Mouse (Mus musculus): ENCODE measurements around the gene Stard7.

The Stard7 gene

DNA sequence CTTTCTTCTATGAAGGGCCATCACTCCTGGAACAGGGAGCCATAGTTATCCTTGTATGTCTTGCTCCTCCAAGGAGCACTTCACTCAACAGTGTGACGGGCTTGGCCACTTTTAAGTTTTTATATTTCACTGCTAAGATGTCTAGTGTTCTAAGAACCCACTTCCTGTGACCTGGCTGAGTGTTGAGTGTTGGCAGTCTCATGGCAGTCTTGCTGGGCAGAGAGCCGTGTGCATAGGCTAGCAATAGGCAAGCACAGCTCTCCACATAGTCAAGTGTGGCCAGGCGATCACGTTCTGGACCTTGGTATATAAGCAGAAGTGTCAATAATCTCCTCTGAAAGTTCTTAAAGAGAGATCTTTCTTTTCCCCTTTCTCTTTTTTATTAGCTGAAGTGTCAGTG is 48.1 kb downstream of the Stard7 start:
- no peak for DNase-seq (ENCODE audit: inconsistent age in 2 of 2, low spot score in 1 of 2)

DNA sequence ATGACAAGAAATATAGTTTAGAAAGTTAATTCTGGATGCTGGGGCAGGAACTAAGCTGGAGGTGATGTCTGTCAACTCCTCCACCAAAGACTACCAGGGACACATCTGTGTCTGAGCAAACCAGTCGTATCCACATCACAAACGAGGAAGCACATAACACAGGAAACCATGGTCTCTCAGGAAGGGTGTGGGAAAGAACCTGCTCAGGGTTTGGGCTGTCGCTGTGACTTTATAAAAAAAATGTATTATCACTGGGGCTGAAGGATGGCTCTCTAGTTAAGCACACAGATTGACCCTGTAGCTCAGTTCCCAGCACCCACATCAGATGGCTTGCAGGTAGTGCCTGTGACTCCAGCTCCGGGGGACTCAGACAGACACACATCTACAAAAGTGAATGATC is 49.1 kb downstream of the Stard7 start:
- no peak for DNase-seq (ENCODE audit: inconsistent age in 2 of 2, low spot score in 1 of 2)

DNA sequence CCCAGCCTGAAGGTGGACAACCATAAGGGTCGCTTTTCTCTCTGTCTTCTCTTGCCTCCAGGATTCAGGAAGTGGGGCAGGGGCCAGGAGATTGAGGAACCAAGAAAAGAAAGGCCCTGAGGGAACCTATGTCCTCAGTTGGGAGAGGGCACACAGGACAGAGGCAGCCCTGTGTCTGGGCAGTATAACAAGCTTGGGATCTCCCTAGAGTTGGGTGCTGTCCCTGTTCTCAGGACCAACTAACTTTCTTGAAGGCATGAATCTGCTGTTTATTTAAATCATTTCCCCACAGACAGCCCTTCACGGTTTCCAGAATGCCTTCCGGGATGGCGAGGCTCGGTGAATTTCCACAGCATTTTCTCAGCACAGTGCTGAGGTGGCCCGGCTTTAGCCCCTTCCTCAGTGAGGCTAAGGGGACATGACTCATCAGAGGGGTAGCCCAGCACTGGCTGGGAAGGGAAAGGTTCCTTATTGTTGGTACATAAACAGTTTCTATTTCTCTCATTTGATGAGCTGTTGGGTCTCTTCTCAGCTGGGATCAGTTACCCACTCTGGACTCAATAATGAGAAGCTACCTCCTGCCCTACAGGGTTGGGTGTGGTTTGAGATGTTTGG is 52.8 kb downstream of the Stard7 start:
- no peak for DNase-seq (ENCODE audit: inconsistent age in 2 of 2, low spot score in 1 of 2)

DNA sequence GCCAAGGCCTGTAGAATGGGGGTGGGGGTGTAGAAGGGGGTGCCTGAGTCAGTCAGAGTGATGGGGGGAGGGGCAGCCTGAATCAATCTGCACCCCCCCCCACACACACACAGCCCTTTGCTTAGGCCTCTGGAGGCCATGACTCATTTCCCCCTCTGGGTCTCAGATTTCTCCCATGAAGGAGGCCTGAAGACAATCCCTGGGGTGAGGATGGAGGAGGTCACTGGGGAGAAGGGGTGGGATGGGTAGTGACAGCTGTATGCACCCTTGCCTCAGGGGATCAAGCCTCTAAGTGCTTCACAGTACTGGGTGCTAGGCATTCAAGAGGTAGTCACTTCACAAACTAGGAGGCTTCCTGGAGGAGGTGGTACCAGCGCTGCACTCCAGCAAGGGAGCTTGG is 53.6 kb downstream of the Stard7 start:
- DNase-seq (ENCODE audit: inconsistent age in 2 of 2, low spot score in 1 of 2), result no peak

DNA sequence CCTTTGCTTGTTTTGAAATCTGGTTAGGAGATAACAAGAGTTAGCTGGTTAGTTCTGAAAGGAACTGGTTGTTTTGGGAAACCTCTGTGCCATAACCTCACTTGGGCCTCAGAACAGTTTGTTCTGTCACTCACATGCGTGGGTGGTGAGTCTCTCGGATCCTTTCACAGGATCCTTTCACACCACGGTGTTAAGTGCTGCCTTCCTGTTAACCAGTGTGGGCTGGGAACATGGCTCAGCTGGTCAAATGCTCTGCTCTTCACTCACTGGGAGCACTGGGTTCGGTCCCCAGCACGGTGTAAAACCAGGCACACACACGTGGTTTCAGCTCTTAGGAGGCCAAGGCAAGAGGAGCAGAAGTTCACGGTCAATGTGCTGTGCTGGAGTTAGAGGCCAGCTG is 54.4 kb downstream of the Stard7 start:
- DNase-seq (ENCODE audit: inconsistent age in 2 of 2, low spot score in 1 of 2), result no peak

DNA sequence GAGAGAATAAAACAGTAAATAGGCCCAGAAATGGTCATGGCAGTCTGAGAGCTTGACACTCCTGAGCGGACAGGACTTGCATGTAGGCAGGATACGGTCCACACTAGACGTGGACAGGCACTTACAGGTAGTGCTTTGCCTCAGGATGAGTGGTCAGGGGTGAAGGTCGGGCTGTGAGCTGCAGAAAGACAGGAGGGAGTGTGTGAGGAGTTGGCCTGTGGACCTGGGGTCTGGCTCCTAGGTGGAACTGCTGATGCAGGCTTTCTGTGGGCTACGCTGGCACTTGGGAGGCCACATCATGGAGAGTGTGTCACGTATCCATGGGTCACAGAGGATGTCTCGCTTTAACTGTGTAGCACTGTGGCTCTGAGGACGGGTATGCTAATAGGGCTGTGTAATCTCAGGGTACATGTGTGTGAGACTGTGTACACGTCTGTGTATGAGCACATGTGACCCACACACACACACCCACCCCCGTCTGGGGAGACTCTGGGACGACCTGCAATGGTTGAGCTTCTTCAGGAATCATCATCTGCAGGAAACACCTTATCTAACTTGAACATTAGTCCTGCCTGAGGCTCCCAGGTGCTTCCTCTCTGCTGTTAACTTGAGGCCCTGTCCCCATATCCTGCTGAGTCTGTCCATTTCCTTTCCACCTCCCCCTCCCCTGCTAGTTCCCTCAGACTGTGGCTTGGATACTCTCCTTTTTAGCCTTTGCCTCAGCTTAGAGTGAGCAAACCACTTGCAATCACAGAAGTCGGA is 58.3 kb downstream of the Stard7 start:
- no peak for DNase-seq (ENCODE audit: inconsistent age in 2 of 2, low spot score in 1 of 2)

DNA sequence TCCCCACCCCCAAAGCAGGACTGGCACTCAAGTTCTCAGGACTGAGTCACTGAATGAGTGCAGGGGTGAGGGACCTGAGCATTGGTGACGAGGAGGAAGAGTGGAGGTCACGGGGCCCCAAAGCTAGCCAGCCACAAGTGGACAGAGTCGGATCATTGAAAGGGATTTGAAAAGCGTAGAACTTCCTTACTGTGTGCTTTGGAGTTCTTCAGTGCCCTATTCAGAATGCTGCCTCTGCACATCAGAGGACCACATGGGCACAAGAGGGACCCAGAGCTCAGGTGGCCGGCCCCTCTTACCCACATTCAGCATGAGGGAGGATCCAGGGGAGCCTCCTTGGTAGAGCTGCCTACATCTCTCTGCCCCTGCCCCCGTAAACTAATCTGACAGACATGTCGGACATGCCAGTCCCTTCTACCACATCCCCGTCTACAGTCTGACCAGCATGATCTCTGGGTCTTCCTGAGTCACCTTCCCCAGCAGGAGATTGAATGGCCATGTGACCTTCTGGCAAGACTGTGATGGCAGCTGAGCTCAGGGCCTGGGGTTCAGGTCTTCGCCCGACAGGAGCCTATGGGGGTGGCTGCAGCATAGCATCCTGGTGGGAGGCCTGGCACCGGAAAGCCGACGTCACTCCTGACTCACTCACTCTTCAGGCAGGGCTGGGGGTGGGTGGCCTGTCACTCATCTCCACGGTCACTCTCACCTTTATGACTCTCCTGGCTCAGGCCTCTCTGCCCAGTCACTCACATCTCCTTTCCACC is 63.0 kb downstream of the Stard7 start:
- peak in 1 of 2 experiments; percentile 48 for DNase-seq (ENCODE audit: inconsistent age in 2 of 2, low spot score in 1 of 2)

DNA sequence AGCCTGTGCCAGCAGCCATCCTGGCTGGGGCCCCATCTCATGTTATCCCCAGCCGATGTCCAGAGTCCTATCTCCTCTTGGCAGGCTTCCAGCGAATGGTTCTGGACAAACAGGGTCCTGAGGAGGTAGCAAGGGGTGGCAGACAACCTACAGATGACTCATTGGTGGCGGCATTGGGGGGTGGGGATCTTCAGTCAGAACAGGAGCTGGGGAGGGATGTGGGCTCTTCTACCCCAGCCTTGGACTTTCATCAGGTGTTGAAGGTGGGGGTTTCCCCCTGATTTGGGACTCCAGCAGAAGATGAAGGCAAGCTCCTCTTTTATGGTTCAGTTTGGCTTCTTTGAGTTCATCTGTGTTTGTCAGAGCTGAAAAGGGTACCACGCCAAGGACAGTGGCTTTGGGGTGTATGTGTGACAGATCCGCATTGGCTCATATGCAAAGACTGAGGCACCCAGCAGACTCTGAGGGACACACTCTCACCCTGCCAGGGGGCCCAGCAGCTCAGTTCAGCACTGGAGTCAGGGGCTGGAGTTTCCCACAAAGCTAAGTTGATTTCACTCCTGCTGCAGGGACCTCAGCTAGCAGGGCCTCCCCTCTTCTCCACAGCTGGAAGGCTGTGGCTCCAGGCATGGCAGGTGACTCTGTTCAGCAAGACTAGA is 64.1 kb downstream of the Stard7 start:
- peak in 1 of 2 experiments; percentile 34 for DNase-seq (ENCODE audit: inconsistent age in 2 of 2, low spot score in 1 of 2)

DNA sequence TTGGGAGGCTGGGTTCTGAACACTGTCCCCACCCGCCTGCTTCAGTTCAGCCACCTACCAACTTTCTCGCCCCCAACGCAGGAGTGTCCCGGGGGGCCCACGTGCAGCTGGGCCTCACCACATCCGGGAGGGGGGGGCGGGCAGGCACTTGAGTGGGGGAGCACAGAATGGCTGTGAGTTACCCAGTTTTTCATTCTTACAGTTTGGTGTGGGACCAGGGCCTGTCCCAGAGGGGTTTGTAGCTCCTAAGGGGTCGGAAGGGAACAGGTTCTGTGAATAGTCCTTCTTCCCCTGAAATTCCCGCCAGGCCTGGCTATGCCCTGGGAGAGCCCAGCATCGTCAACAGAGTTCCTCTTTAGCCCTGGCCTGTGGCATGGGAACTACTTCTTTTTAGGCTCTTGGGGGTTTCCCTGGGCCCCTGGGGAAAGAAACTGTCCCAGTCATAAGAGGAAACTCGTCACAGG is 65.1 kb downstream of the Stard7 start:
- peak in 1 of 2 experiments; percentile 40 for DNase-seq (ENCODE audit: inconsistent age in 2 of 2, low spot score in 1 of 2)

DNA sequence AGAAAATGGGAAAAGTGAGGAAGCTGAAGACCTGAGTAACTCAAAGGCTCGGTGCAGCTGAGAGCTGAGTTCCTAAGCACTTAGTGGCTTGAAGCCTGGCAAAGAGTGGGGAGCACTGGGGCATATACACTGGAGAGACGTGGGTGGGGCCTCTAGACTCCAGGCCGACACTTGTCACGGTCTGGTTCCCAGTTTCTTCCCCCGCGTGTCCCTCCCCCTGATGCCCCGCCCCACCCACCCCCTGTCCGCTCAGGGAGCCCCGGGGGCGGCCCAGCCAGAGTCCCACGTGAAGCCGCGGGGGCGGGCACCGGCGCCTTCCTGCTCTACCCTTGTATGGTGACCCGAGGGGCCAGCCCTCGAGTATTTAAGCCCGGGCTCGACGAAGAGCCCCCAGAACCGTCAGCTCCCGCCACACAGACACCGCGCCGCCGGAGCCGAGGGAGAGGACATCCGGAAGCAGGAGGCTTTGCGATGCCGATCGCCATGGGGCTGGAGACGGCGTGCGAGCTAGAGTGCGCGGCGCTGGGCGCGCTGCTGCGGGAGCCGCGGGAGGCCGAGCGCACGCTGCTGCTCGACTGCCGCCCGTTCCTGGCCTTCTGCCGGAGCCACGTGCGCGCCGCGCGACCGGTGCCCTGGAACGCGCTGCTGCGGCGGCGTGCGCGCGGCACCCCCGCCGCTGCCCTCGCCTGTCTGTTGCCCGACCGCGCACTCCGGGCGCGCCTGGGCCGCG is 65.9 kb downstream of the Stard7 start, which contains the start of gene Dusp2:
Gene Dusp2, plus strand, starts transcription at position 393 of the 730 bp plus-strand sequence.
- peak; percentile 81 to 90 for DNase-seq (ENCODE audit: inconsistent age in 2 of 2, low spot score in 1 of 2)

DNA sequence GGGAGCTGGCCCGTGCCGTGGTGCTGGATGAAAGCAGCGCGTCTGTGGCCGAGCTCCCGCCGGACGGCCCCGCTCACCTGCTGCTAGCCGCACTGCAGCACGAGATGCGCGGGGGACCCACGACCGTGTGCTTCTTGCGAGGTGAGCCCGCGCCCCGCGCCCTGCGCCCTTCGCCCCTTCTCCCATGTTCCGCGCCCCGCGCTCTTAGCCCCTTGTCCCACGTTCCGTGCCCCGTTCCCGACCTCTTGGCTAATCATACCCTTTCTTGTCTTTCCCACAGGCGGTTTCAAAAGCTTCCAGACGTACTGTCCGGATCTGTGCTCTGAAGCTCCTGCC is 66.4 kb downstream of the Stard7 start:
- DNase-seq (ENCODE audit: inconsistent age in 2 of 2, low spot score in 1 of 2), result no peak

DNA sequence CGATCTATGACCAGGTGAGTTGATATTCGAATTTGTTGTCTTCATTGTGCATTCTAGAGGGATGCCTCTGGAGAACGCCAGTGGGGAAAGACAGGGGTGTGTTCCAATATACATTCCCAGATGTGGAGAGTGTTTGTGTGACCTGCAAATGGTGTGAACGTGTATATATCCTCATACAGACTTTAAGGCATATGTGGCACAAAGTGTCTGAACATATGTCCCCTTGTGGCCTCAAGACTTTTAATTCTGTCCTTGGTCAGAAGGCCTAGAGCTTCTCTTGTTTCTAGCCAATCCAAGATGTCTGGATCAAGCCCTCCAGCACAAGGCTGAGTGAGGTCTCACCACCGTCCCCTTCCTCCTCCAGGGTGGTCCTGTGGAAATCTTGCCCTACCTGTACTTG is 66.9 kb downstream of the Stard7 start:
- no peak for DNase-seq (ENCODE audit: inconsistent age in 2 of 2, low spot score in 1 of 2)

DNA sequence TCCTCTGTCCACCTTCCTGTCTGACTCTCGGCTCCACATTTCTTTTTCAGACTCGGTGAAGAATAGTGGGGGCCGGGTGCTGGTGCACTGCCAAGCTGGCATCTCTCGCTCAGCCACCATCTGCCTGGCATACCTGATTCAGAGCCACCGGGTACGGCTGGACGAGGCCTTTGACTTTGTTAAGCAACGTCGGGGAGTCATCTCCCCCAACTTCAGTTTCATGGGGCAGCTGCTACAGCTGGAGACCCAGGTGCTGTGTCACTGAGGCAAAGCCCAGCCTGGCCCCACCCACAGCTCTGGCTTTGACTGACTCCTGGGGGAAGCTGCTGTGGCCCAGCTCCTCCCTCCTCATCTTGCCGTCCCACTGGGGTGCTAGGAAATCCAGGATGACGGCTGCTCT is 67.5 kb downstream of the Stard7 start:
- no peak for DNase-seq (ENCODE audit: inconsistent age in 2 of 2, low spot score in 1 of 2)

DNA sequence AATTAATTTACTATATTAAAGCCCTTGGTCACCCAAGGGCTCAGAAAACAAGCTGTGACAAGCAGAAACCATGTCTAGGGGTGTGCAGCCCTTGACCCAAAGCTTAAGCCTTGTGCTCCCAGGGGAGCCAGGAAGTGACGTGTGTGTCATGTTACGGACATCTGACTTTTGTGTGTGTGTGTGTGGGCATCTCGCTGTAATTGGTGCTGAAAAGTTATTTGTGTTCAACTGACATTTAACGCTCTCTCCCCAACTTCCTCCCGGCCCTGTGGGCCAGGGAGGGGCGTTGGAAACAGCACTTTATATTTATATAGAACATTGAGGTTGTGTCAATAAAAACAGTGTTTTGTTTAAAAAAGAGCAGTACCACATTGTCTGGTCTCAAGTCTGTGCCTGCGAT is 68.0 kb downstream of the Stard7 start:
- DNase-seq (ENCODE audit: inconsistent age in 2 of 2, low spot score in 1 of 2), result no peak

DNA sequence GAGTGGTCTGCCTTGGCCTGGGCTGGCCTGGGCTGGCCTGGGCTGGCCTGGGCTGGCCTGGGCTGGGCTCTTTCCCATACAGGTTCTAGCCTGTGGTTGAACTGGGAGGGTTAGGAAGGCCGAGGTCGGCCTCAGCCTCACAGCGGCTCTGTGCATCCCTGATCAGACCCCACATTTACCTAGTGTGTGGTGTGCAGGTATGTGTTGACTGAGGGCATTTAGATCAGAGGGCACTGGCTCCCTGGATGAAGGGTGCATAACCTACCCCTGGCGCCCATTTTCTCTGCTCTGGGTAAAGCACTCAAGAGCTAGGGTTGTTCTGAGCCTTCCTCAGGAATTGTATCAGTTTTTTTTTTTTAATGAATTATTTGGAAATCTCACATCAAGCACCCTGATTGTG is 68.4 kb downstream of the Stard7 start, which contains the start of gene Astl:
Gene Astl, plus strand, starts transcription at position 224 of the 400 bp plus-strand sequence.
- DNase-seq (ENCODE audit: inconsistent age in 2 of 2, low spot score in 1 of 2), result no peak

DNA sequence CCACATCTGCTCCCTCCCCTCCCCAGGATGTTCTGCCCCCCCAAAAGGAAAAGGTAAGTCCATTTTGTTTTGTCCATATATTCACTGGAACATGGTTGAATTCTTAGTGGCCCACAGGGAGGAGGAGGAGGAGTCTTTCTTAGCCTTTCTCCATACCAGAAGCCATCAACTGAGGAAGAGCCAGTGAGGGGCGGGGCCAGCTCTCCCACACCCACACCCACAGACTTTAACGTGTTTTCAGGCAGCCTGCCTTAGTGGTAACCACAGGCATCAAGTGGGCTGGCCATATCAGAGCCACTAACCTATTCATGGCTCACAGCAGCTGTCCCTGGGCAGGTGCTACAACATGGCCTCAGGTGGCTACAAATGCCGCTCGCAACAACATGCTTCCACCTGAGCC is 68.8 kb downstream of the Stard7 start:
- DNase-seq (ENCODE audit: inconsistent age in 2 of 2, low spot score in 1 of 2), result no peak

DNA sequence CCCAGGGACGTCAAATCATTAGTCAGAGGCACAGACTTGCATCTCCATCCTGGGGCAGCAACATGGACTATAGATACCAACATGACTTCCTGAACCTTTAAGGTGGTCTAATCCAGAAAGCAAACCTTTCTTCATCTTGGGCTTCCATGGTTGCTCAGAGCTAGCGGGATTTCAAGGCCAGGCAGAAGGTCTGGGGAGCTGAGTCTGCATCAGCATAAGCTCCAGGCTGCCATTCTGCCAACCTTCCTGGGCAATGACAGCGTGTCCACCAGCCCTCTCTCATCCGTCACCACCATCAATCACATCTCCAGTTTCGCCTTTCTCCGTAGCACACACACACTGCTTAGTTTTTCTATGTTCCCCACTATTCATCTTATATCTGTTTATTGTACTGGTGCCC is 69.2 kb downstream of the Stard7 start:
- no peak for DNase-seq (ENCODE audit: inconsistent age in 2 of 2, low spot score in 1 of 2)

DNA sequence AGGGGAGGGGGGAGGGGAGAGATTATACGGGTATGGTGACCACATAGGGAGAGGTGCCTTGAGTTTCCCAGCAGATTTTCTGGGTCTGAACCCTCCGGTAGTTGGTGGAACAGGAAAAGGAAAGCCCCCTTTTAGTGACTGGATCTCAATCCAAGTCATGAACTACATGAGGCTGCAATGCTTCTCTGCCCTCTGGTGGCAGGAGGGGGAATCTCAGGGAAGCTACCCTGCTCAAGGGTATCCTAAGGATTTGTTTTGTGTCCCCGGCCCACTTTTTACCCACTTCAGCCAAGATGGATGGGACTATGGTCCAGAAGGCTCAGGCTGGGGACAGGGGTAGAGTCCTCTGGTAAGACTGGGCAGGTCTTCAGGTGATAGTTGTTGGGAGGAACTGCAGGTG is 71.1 kb downstream of the Stard7 start:
- peak; percentile 42 to 82 for DNase-seq (ENCODE audit: inconsistent age in 2 of 2, low spot score in 1 of 2)

DNA sequence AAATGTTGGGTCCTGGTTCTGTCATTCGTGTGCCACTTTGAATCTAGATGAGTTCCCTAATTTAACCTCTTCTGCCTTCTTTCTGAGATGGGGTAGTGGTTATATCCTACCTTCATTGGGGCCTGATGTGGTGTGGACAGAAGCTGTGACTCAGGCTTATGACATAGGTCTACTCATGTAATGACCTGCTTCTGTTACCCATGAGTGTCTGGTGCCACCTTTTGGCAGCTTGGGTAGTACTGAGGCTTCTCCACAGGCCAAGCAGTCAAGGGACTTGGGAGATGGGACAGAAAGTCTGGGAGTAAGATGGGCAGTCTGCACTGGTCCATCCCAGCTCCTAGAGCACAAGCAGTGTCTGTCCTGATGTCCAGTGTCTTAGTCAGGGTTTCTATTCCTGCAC is 76.3 kb downstream of the Stard7 start:
- DNase-seq (ENCODE audit: inconsistent age in 2 of 2, low spot score in 1 of 2), result peak in 1 of 2 experiments; percentile 42

DNA sequence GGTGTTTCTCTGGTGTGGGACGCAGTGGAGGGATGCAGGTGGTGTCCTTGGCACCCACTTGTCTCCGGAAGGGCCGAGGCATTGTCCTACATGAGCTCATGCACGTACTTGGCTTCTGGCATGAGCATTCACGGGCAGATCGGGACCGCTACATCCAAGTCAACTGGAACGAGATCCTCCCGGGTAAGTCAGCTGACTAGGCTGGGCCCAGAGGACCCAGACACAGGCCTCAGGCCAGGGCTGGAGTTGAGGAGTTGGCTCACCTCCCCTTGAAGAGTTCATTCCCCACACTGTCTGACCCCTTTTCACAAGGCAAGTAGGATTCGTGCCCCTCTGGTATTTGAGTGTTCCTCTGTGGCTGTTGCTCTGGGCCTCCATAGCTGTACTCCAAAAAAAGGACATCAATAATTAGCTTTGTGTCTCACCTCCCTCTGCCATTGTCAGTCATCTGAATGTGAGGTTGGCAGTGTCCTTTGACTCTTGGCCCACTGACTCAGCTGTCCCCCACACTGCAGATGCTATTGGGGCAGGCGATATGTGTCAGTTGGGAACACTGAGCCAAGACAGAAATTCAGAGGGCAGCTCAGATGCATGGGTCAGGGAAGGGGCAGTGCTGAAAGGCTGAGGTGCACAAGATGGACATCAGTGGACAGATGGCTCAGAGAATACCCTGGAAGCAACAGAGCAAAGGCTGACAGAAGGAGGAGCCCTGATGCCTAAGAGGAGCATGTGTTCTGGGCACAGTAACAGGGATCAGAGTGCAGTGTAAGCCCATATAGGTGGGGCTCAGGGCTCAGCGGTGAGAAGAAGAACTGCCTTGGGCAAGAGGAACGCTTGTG is 77.3 kb downstream of the Stard7 start:
- DNase-seq (ENCODE audit: inconsistent age in 2 of 2, low spot score in 1 of 2), result no peak

All from adrenal gland, adult (tissue).